Mouse (Mus musculus) adrenal gland, postnatal 25 days (tissue): Measurements from ENCODE around the gene Pepd. TPM values are rescaled to one million over a fixed set of nuclear protein-coding genes. Genes with fewer than 3 reads are reported as not detected.
"Not testable (repeated sequence)": the region's sequence is repeated elsewhere in the genome, so short reads cannot be mapped to it uniquely, and the experiment has no call there.

Source experiments
- DNase-seq: peaks from one replicate; pipeline ENCODE4 v3.0.0; 2021; ENCODE audit warnings: mixed read lengths
- total RNA-seq: library from RNA; stranded (reverse); gene quantifications from 2 replicates; pipeline ENCODE4 v1.2.3, GENCODE M21; 2021

Gene Pepd
- total RNA-seq, 1 experiment from 2014 or later = 77.6 TPM

- DNase-seq = no peak
Observed at GRCm38 (mm10) chr7:34932631-34933030, 20.5 kb downstream of the Pepd start.

GRCm38 (mm10) chr7:34933142-34933541 is 21.0 kb downstream of the Pepd start:
- no peak for DNase-seq

GRCm38 (mm10) chr7:34936347-34936746 is 24.2 kb downstream of the Pepd start:
- DNase-seq = no peak

GRCm38 (mm10) chr7:34938636-34939261 is 26.6 kb downstream of the Pepd start:
- DNase-seq = no peak

- DNase-seq = peak; percentile 28
Observed at GRCm38 (mm10) chr7:34939262-34939951, 27.2 kb downstream of the Pepd start.

GRCm38 (mm10) chr7:34939952-34940312 is 27.8 kb downstream of the Pepd start:
- no peak for DNase-seq

- DNase-seq = no peak
Observed at GRCm38 (mm10) chr7:34943581-34944123, 31.5 kb downstream of the Pepd start.

- no peak for DNase-seq
Observed at GRCm38 (mm10) chr7:34946269-34946925, 34.2 kb downstream of the Pepd start.

GRCm38 (mm10) chr7:34954548-34954947 is 42.4 kb downstream of the Pepd start:
- no peak for DNase-seq

GRCm38 (mm10) chr7:34955295-34955694 is 43.1 kb downstream of the Pepd start:
- peak; percentile 42 for DNase-seq

GRCm38 (mm10) chr7:34957138-34957537 is 45.0 kb downstream of the Pepd start:
- DNase-seq = no peak

- no peak for DNase-seq
Observed at GRCm38 (mm10) chr7:34963889-34964645, 51.9 kb downstream of the Pepd start.

GRCm38 (mm10) chr7:34967362-34967761 is 55.2 kb downstream of the Pepd start:
- DNase-seq = no peak

- DNase-seq = no peak
Observed at GRCm38 (mm10) chr7:34968749-34969433, 56.7 kb downstream of the Pepd start.

GRCm38 (mm10) chr7:34971826-34972225 is 59.6 kb downstream of the Pepd start:
- DNase-seq = no peak

GRCm38 (mm10) chr7:34972990-34973440 is 60.8 kb downstream of the Pepd start:
- peak; percentile 26 for DNase-seq

- no peak for DNase-seq
Observed at GRCm38 (mm10) chr7:34973877-34974276, 61.7 kb downstream of the Pepd start.

- no peak for DNase-seq
Observed at GRCm38 (mm10) chr7:34975913-34976312, 63.7 kb downstream of the Pepd start.

- no peak for DNase-seq
Observed at GRCm38 (mm10) chr7:34977403-34977802, 65.2 kb downstream of the Pepd start.

GRCm38 (mm10) chr7:34981803-34982202 is 69.6 kb downstream of the Pepd start:
- no peak for DNase-seq

GRCm38 (mm10) chr7:34982372-34982771 is 70.2 kb downstream of the Pepd start:
- DNase-seq = not testable (repeated sequence)
